Mouse (Mus musculus) heart, embryonic 10.5 days (tissue): Measurements from ENCODE around the gene Fcgrt. TPM values are rescaled to one million over a fixed set of nuclear protein-coding genes. Genes with fewer than 3 reads are reported as not detected.
"Not testable (repeated sequence)": the region's sequence is repeated elsewhere in the genome, so short reads cannot be mapped to it uniquely, and the experiment has no call there.

Experiments used
- DNase-seq: peaks from one replicate; pipeline ENCODE4 v3.0.0-alpha.2; 2017; ENCODE audit warnings: low spot score
- H3K27ac ChIP-seq: fragments of 300-500 bp; sonication (generic); 2 replicates; pipeline ENCODE4 v1.5.1; 2016; ENCODE audit warnings: mild to moderate bottlenecking
- H3K27me3 ChIP-seq: fragments of 300-500 bp; sonication (generic); 2 replicates; pipeline ENCODE4 v1.6.1; 2016; ENCODE audit warnings: mild to moderate bottlenecking; ENCODE audit not compliant: poor library complexity, insufficient read depth, severe bottlenecking
- H3K36me3 ChIP-seq: fragments of 300-500 bp; sonication (generic); 2 replicates; pipeline ENCODE4 v1.6.1; 2016; ENCODE audit warnings: mild to moderate bottlenecking, moderate library complexity
- H3K4me1 ChIP-seq: fragments of 300-500 bp; sonication (generic); 2 replicates; pipeline ENCODE4 v1.6.1; 2016; ENCODE audit warnings: mild to moderate bottlenecking
- H3K4me3 ChIP-seq: fragments of 300-500 bp; sonication (generic); 2 replicates; pipeline ENCODE4 v1.5.1; 2016; ENCODE audit warnings: mild to moderate bottlenecking, moderate library complexity
- H3K9me3 ChIP-seq: fragments of 300-500 bp; sonication (generic); 2 replicates; pipeline ENCODE4 v1.6.1; 2016; ENCODE audit warnings: mild to moderate bottlenecking, moderate library complexity
- whole genome bisulfite sequencing: fragments of 180-500 bp; shearing (Covaris S2); methylation state at CpG from one replicate; pipeline ENCODE4 v1.1.7; 2016; 5-methylcytosine and 5-hydroxymethylcytosine counted together
- polyA plus RNA-seq: library from polyadenylated mRNA; unstranded; fragments of >200 nt; fragmentation: Nextera tagmentation; extraction: Ambion mirVana; gene quantifications from 2 replicates; pipeline ENCODE4 v1.2.1, GENCODE M21; 2016

The Fcgrt gene
- polyA plus RNA-seq, 1 experiment from 2014 or later = 10.2 TPM

GRCm38 (mm10) chr7:45118336-45118735 lies 14.7 kb upstream of the Fcgrt start:
- 88% methylated on average over 6 of the region's 6 CpGs for WGBS
- Histone ChIP-seq H3K27ac (no peak overlapping the region), H3K4me3 (no peak overlapping the region), H3K36me3 (peaks cover 55% of the 10 kb centered on the region), H3K27me3 (no peaks in the 10 kb centered on the region), H3K9me3 (no peaks in the 10 kb centered on the region), H3K4me1 (peaks cover 44% of the 10 kb centered on the region)
- DNase-seq = no peak

GRCm38 (mm10) chr7:45117566-45117965 lies 13.9 kb upstream of the Fcgrt start:
- no peak overlapping the region for H3K4me3 ChIP-seq
- H3K36me3 ChIP-seq = peaks cover 47% of the 10 kb centered on the region
- H3K27ac ChIP-seq = no peak overlapping the region
- peaks cover 42% of the 10 kb centered on the region for H3K4me1 ChIP-seq
- H3K9me3 ChIP-seq = no peaks in the 10 kb centered on the region
- DNase-seq = no peak
- no peaks in the 10 kb centered on the region for H3K27me3 ChIP-seq
- 78% methylated on average over 8 of the region's 8 CpGs for WGBS

- Histone ChIP-seq H3K36me3 (peaks cover 10% of the 10 kb centered on the region; the same call in 1 of the 2 replicates), H3K27me3 (no peaks in the 10 kb centered on the region), H3K27ac (no peak overlapping the region), H3K4me1 (peaks cover 31% of the 10 kb centered on the region), H3K9me3 (no peaks in the 10 kb centered on the region), H3K4me3 (no peak overlapping the region)
- DNase-seq = no peak
- WGBS = 19% methylated on average over 2 of the region's 2 CpGs
These were observed 9.8 kb upstream of the Fcgrt start for GRCm38 (mm10) chr7:45113476-45113875.

GRCm38 (mm10) chr7:45112529-45112928 lies 8.9 kb upstream of the Fcgrt start:
- peaks cover 25% of the 10 kb centered on the region for H3K4me1 ChIP-seq
- H3K36me3 ChIP-seq = 0 out of 2 replicates have a peak, but pooled peaks cover under 1% of the 10 kb centered on the region
- H3K27me3 ChIP-seq = no peaks in the 10 kb centered on the region
- DNase-seq = no peak
- H3K27ac ChIP-seq = no peak overlapping the region
- H3K4me3 ChIP-seq = no peak overlapping the region
- whole genome bisulfite sequencing = 53% methylated on average over 3 of the region's 3 CpGs
- no peaks in the 10 kb centered on the region for H3K9me3 ChIP-seq

DNA sequence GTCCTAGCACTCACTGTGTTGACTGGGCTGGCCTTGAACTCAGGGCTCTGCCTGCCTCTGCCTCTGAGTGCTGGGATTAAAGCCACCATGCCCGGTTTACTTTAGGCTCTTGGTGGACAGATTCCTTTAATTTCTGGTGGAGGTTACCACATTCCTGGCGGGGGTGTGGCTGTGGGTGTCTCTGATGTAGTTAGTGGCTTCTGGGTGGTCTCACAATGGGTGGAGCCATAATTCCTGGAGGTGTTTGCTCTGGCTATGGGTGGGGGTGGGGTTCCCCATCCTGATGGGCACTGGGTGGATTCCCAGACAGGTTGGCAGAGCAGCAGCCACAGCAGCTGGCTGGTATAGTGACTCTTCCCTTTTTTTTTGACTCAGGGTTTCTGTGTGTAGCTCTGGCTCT lies 8.3 kb upstream of the Fcgrt start:
- Histone ChIP-seq H3K27ac (no peak overlapping the region), H3K4me1 (peaks cover 23% of the 10 kb centered on the region), H3K4me3 (no peak overlapping the region), H3K27me3 (no peaks in the 10 kb centered on the region), H3K36me3 (no peaks in the 10 kb centered on the region), H3K9me3 (no peaks in the 10 kb centered on the region)
- whole genome bisulfite sequencing = 70% methylated on average over 2 of the region's 2 CpGs
- DNase-seq = no peak

DNA sequence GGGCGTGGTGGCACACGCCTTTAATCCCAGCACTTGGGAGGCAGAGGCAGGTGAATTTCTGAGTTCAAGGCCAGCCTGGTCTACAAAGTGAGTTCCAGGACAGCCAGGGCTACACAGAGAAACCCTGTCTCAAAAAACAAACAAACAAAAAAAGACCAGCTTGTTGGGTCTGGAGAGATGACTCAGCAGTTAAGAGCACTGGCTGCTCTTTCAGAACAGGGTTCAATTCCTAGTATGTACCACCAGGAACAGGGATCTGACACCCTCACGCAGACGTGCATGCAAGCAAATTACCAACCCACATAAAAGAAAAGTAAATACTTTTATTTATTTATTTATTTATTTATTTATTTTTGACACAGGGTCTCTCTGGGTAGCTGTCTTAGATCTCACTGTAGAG lies 6.4 kb upstream of the Fcgrt start:
- not testable (repeated sequence) for DNase-seq, H3K27me3 ChIP-seq, H3K4me3 ChIP-seq, H3K36me3 ChIP-seq, H3K9me3 ChIP-seq, H3K27ac ChIP-seq
- WGBS = 81% methylated on average over 4 of the region's 4 CpGs
- peaks cover 16% of the 10 kb centered on the region for H3K4me1 ChIP-seq

DNA sequence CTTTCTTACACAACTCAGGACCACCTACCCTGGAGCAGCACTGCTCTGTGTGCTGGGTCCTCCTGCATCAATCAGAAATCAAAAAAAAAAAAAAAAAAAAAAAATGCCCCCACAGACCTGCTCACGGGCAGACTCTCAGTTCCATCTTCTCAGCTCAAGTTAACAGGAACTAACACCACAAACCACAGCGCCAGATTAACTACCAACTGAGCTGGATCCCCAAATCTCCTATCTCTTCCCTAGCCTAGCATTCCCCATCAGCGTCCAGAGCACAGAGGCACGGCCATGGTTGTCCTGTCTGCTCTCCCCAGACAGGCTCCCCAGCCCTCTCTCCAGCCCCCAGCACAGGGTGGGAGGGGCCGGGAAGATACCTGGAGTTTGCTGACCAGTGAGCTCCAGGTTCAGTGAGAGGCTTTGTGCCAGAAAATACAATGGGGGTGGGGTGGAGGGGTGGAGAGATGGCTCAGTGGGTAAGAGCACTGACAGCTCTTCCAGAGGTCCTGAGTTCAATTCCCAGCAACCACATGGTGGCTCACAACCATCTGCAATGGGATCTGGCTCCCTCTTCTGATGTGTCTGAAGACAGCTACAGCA lies 3.5 kb upstream of the Fcgrt start:
- H3K27me3 ChIP-seq = no peaks in the 10 kb centered on the region
- WGBS = 49% methylated on average over 5 of the region's 5 CpGs
- H3K27ac ChIP-seq = no peak overlapping the region

GRCm38 (mm10) chr7:45106441-45106840 lies 2.8 kb upstream of the Fcgrt start:
- Histone ChIP-seq H3K27ac (no peak overlapping the region), H3K36me3 (no peaks in the 10 kb centered on the region), H3K27me3 (no peaks in the 10 kb centered on the region), H3K4me3 (no peak overlapping the region), H3K4me1 (peaks cover 20% of the 10 kb centered on the region), H3K9me3 (no peaks in the 10 kb centered on the region)
- no peak for DNase-seq
- 67% methylated on average over 6 of the region's 6 CpGs for WGBS

More for the DNA sequence above, 3.5 kb upstream of the Fcgrt start:
- H3K4me3 ChIP-seq = no peak overlapping the region
- peaks cover 20% of the 10 kb centered on the region for H3K4me1 ChIP-seq
- DNase-seq = no peak
- H3K9me3 ChIP-seq = no peaks in the 10 kb centered on the region
- no peaks in the 10 kb centered on the region for H3K36me3 ChIP-seq

GRCm38 (mm10) chr7:45105491-45105890 lies 1.8 kb upstream of the Fcgrt start:
- Histone ChIP-seq H3K9me3 (no peaks in the 10 kb centered on the region), H3K4me3 (no peak overlapping the region), H3K36me3 (no peaks in the 10 kb centered on the region), H3K27me3 (no peaks in the 10 kb centered on the region), H3K27ac (no peak overlapping the region), H3K4me1 (peaks cover 20% of the 10 kb centered on the region)
- DNase-seq = no peak
- whole genome bisulfite sequencing = 79% methylated on average over 8 of the region's 8 CpGs

- Histone ChIP-seq H3K9me3 (no peaks in the 10 kb centered on the region), H3K27ac (no peak overlapping the region), H3K27me3 (no peaks in the 10 kb centered on the region), H3K4me3 (no peak overlapping the region), H3K36me3 (no peaks in the 10 kb centered on the region), H3K4me1 (peaks cover 20% of the 10 kb centered on the region)
- WGBS = 71% methylated on average over 5 of the region's 5 CpGs
- no peak for DNase-seq
These were observed 1.3 kb upstream of the Fcgrt start for GRCm38 (mm10) chr7:45104941-45105340.

DNA sequence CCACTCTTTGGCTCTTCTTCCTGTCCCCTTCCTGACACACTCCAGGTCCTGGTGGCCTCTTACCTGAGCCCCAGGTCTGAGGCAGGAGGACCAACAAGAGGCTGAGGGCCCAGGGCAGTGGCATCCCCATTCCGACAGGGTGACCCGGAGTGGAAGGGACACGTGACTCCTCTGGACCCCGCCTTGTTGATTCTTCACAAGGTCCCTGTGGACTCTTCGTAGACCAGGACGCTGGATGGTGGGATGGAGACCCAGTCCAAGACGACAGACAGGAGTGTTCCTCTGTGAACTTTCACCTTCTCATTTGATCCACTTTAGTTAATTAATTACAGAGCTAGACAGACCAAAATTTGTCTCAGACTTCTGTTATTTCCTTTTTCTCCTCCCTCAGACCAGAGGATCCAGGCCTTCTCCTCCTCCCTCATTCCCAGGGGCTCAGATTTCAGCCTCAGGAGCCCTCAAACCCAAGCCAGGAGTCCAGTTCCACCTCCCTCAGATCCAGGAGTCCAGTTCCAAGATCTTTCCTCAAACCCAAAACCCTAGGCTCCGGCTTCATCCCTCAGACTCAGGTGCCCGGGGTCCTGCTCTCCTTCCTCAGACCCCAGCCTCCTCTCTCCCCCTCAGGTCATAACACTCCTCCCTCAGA lies 588 bp downstream of the Fcgrt start:
- no peak for DNase-seq
- WGBS = 82% methylated on average over 9 of the region's 9 CpGs

DNA sequence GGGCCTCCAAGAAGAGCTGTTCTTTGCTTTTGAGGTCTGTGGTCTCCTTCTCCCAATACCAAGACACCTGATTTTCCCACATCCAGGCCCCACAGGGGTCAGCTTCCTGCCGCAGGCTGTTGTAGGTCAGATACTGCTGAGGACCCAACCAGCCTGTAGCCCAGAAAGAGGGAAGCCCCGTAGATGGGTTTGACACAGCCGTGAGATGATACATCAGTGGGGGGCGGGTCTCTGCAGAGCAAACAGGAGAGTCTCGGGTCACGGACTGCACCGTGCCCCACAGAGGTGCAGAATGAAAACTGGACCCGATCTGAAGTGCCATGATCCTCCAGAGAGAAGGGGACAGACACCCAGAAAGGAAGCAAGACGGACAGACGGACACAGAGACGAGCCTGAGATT lies 1.2 kb downstream of the Fcgrt start:
- WGBS = 81% methylated on average over 11 of the region's 11 CpGs
- no peaks in the 10 kb centered on the region for H3K9me3 ChIP-seq
- H3K36me3 ChIP-seq = no peaks in the 10 kb centered on the region
- H3K4me3 ChIP-seq = no peak overlapping the region
- no peak for DNase-seq
- peaks cover 20% of the 10 kb centered on the region for H3K4me1 ChIP-seq
- no peak overlapping the region for H3K27ac ChIP-seq
- no peaks in the 10 kb centered on the region for H3K27me3 ChIP-seq

More for the DNA sequence above, 588 bp downstream of the Fcgrt start:
- no peaks in the 10 kb centered on the region for H3K9me3 ChIP-seq
- H3K4me1 ChIP-seq = peaks cover 20% of the 10 kb centered on the region
- 0 out of 2 replicates have a peak overlapping the region, but pooled peaks have one; percentile 19 for H3K4me3 ChIP-seq
- peak overlapping the region; percentile 69 for H3K27ac ChIP-seq
- H3K27me3 ChIP-seq = no peaks in the 10 kb centered on the region
- H3K36me3 ChIP-seq = no peaks in the 10 kb centered on the region

- H3K27ac ChIP-seq = no peak overlapping the region
- peaks cover 23% of the 10 kb centered on the region for H3K4me1 ChIP-seq
- H3K36me3 ChIP-seq = no peaks in the 10 kb centered on the region
- 92% methylated on average over 6 of the region's 6 CpGs for WGBS
- no peaks in the 10 kb centered on the region for H3K9me3 ChIP-seq
- H3K27me3 ChIP-seq = no peaks in the 10 kb centered on the region
- H3K4me3 ChIP-seq = no peak overlapping the region
- DNase-seq = no peak
These were observed 3.6 kb downstream of the Fcgrt start for GRCm38 (mm10) chr7:45100046-45100445.
